Mouse (Mus musculus): ENCODE results near the gene Ptprc.

The Ptprc gene

DNA sequence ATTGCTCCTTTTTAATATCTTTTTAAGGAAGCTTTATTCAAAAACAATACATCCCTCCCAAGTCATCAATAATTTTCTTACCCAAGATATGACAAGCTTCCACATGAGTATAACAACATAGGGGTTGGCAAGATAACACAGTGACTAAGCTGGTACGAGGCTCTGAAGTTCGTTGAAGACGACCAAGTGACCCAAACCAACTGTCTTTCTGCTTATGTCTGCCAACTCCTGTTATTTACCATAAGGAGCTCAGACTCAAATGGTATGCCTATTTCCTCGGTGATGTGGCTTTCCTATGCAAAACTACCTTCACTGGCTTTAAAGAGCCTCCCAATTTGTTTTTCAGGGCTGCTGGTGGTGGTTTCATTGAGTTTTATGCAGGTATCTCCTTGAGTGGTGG, at the start of gene Ptprc:
TSS of gene Ptprc (minus strand) at position 215 of the 400 bp plus-strand sequence.
- no peak for DNase-seq (ENCODE audit: low read depth)

DNA sequence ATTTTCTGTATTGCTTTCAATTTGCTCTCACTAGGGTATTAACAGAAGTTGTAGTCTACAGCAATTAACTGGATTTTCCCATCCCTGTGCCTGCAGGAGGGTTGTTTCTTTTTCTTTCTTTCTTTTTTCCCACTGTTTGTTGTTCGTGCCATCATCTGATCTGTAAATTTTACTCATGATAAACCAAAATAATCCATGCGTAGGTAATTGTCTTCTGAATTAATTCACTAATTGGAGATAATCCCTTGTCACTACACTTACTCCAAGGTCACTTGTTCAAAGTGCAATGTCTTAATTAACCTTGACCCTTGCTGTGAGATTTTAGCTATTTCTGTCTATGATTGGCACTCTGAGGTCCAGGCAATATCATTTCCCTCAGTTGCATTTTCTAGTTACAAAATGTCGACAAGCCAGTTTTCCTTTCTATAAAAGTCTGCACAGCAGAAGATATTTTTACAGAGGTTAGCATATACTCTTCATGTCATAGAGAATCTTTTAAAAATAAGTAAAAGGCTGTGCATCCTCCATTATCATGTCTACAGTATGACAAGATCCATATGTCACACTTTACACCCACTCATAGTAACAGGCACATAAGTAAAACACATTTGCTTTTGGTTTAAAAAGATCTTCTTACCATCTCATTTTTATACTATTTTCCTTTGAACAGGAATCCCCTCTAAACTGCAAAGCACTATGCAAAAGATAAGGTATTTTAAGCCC, 39.4 kb upstream of the Ptprc start:
- no peak for DNase-seq (ENCODE audit: low read depth)

DNA sequence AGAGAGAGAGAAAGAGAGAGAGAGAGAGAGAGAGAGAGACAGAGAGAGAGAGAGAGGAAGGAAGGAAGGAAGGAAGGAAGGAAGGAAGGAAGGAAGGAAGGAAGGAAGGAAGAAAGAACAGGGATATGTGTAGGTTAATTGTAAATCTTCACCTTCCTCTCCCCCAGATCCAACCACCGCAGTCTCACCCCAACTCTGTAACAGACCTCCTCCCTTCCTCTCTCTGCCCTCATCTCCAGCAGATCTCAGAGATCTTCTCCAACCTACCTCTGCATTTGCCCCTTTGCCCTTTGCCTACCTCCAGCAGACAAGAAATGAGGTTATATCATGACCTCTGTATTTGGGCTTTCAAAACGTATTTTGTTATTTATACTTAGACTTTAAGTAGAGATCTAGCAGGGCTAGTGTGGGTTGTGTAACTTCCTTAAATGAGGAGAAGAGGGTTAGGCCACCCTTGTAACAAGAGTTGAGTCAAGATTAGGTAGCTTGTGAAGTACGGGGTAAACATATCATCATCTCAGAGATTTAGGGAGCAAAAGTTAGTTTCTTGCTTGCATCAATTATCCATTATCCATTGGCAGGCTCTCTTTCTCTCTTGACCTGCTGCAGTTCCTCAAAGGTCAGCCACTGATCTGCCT, 35.0 kb upstream of the Ptprc start:
- no peak for DNase-seq (ENCODE audit: low read depth)

DNA sequence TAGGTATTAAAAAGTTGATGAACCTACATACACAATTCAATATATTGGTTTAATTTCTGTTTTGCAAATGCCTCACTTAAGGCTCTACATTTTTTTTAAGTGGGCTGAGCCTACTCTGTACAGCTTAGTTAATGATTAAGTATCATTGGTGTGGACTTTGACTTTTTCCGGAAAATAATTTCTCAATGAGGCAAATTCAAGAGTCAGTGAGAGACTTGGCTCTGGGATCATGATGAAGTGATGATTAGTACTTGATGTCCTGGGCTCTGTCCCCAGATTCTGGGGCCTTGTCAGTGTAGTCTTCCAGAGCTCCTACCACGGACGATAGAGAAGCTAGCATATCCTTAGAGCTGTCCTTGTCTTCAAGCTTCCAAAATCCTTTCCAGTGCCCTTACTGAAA, 34.2 kb upstream of the Ptprc start:
- no peak for DNase-seq (ENCODE audit: low read depth)

DNA sequence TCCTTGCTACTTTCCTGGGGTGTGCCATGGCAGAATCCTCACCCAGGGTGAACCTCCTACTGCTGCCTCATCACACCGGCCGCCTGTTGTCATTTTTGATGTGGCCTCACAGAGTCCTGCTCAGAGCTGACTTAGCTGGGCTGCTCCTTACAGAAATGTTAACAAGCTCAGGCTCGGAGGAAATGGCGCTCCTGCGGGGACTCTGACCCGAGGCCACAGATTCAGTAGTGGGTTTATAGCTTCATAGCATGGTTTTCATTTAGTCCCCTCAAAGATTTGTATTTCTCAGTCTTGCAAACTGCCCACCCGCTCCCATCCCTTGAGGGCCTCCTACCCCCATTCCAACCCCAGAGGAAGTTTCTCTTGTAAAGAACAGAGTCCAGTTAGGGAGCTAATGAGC, 30.5 kb upstream of the Ptprc start:
- no peak for DNase-seq (ENCODE audit: low read depth)

DNA sequence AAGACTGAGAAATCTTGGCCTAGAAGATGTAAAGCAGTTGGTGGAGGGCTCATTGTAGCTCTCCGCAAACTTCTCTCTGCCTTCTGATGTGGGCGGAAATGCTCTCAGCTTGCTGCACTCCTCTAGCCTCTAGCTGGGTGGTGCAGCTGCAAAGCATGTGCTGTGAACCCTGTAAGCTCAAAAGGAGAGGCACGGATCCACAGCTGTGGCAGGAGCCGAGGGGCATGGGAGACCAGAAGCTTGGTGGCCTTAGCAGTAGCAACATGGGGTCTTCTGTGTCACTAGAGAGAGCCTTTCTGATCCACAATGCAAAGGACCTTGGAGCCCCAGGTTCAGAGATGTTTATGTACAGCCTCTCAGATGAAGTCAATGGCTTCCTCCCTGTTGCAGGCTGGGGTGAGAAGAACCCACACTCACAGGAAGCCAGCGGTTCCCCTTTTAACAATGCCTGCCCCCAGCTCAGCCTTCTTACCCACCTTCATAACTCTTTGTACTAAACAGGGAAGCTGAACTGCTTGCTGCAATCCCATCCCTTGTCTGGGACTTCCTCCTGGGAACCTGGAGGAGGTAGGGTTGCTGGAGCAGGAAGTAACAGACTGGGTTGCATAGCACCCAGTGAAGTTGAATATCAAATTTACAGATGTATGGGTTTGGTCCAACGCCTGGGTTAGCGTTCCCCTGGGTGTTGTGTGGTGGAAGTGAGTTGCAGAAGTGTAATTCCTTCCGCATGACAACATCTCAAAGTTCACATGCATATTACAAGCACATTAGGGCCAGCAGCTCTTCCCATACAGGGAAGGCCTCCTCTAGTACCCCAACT, 16.4 kb upstream of the Ptprc start:
- DNase-seq (ENCODE audit: low read depth): no peak

DNA sequence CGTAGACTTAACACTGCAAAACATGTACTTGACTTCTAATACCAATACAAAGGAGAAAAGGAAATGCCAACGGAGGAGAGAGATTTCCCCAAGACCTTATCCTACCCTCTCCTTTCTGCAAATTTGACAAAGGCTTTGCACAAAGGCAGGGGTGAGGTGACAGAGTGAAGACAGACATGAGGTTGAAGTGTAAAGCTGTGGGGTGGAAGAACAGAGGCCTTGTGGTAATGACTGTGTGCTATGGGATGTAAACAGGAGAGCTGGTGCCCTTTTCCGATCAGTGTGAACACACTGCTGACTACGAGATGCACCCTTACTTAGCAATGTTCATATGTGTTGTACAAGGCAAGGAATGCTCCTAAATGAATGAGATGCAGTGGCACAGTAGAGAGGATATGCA, 12.6 kb upstream of the Ptprc start:
- DNase-seq (ENCODE audit: low read depth): no peak

DNA sequence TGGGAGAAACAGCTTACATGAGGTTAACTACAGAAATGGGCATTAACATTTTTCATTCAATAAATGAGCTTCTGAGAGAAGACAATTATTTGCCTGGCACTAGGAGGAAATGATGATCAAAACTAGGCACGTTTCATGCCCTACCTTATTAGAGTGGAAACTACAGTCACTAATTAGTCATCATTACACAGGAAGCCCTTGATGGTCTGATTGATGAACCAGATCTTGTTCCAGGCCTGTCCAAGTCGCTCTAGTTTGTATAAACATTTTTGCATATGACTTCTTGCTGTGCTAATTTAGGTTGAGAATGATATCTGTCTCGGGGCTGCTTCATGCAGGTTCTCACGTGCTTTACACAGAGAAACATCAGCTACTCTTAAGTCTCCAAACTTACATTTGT, 10.4 kb upstream of the Ptprc start:
- no peak for DNase-seq (ENCODE audit: low read depth)

DNA sequence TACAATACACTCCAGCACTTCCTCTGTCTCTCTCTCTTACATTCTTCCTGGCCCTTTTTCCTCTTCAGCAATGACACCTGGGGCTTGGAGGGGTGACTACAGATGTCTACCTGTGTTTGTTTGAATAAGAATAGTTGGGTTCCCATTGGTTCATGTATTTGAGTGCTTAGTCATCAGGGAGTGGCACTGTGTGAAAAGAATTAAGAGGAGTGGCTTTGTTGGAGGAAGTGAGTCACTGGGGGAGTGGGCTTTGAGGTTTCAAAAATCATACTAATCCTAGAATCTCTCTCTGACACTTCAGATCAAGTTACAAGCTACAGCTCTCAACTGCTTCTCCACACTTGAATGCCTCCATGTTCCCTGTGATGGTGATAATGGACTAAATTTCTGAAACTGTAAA, 4.6 kb upstream of the Ptprc start:
- DNase-seq (ENCODE audit: low read depth): no peak

DNA sequence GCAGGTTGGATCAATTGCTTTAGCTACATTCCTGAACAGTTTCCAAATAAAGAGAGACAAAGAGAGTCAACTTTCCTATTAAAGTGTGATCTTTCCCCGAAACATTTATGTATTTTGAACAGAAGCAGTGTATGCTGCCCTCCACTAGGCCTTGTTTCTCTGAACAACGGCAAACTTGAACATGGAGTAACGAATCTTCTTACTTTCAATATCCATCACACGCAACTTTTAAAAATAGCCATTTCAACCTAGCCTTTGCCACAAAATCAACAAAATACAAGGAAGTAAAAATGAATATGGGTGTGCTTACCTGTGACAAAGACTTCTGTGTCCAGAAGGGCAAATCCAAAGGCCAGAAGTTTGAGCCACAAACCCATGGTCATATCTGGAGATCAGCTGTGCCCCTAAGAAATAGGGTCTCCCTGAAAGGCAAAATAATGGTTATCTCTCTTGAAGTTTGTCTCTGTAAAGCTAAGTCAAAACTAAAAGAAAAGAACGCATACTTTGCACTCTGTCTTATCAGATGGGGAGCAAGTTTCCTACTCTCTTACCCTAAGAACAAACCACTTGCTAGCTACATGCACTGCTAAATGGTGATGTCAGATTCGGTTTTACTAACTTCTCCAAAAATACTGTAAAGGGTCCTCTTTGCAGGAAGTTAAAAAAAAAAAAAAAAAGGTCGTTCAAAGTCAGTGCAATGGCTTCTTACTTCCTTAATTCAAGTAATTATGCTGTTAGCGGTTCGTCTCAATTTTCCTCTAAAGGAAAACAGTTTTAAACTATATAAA, 609 bp downstream of the Ptprc start:
- no peak for DNase-seq (ENCODE audit: low read depth)

DNA sequence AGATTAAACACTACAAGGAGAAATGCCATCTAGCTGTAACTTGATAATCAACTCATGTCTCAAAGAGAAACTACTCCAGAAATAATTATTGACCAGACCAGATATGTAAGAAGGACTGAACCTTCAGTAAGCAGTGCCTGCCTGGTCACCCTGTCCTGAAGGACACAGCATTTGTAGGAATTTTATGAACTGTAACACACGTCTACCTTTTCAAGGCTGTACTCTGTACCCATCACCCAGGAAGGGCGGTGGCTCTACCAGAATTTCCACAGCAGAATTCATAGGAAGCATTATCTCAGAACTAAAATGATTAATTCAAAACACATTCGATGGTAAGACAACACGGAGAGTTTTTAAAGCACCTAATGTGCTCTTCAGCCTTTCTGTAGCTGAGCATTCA, 1.4 kb downstream of the Ptprc start:
- no peak for DNase-seq (ENCODE audit: low read depth)

DNA sequence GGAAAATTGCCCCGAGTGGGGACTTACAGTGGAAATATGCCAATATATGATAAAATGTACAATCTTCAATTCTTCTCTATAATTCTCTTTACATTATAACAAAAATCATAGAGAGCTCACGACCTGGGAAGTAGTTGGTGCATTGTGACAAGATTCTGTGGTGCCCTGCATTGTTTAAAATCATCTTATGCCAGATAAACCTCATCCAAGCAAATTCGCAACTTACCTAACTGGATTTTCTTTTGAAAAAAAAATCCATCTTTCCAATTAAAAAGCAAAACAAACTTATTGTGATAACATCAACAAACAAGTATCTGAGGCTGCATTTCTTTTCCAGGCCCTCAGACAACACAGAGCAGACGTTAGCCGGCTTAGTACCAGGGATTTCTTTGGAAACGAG, 1.8 kb downstream of the Ptprc start:
- DNase-seq (ENCODE audit: low read depth): no peak

DNA sequence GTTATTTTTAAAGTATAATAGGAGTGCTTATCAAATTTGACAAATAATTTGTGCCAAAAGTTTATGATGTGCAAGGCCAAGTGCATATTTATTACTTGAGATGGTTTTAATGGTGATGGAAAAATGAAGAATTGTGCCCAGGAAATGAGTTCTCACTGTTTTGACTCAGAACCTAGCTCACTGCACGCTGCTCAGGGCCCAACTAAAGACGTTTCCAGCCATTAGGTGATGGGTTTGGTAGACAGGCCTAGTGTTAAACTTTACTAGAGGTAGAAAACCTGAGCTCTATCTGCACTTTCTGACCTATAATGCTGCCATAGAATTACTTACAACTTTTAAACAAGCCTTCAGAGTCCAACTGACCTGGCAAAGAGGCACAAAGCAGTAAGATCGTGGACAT, 3.0 kb downstream of the Ptprc start:
- no peak for DNase-seq (ENCODE audit: low read depth)

DNA sequence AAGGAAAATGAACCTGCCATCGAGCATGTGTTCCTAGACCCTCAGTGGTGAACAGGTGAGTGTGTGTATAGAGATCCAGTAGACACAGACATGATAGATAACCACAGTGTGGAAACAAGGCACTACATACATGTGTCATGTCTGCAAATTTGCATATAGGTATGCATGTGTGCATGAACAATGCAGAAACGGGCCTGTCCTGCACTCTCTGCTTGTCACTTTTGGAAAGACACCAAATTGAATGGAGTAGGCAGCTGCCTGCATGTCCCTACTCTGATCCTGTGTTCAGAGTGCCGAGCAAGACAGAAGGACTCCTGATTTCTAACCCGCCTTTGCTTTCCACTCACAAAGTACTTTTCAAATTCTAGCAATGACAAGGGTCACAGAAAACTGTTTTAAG, 3.4 kb downstream of the Ptprc start:
- no peak for DNase-seq (ENCODE audit: low read depth)

DNA sequence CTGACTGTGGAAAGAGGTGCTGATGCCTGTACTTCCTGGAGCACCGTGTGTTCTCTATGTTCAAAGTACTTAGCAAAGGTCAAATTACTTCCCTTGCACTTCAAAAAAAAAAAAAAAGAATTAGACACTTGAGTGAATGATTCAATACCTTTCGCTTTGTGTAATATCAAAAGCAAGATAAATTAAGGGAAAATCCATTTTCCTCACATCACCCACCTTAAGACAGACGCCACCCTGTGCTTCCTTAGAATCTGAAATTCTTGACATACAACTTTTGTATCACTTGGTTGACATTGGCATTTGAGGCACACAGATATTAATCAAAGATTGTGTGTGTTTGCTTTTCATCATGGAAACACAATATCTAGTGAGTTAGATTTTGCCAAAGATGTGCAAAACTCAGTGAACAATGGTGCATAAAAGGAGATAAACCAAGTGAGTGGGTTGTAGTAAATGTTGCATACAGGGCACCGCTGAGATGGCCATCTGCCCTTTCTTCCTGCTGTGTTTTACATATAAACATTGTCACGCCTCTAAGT, 9.2 kb downstream of the Ptprc start:
- no peak for DNase-seq (ENCODE audit: low read depth)

DNA sequence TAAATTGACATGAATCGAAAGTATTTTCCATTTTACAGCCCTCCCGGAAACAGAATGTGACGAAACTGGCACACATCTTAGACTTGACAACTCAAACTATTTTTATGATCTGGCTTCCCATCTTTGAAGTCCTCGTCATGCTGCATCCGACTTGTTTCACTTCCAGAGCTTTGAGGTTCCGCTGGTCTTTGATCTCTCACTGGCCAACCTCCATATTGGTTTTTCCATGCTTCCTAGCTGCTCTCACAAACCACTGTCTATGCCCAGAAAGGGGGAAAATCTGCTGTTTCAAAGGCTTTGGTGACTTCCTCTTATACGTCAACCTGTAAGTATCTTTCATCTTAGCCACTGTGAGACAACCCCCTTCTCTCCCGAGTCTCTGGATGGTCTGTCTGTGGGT, 12.9 kb downstream of the Ptprc start:
- DNase-seq (ENCODE audit: low read depth): no peak

DNA sequence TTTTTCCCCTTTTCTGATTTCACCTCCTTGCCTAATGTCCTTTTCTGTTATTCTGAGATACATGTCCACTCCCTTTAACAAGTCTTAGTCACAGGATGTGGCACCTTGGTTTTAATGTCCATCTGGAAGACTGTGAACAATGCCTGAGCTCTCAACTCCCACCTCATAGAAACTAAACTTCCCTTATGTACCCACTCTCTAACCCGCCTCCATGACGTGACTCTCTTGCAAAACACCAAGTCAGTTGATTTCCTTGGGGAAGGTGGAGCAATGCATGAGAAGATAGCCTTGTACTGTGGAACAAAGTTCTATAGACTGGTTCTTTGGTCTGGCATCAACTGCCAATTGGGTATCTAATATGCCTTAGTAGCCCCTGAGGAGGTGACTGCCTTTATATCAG, 16.6 kb downstream of the Ptprc start:
- no peak for DNase-seq (ENCODE audit: low read depth)

DNA sequence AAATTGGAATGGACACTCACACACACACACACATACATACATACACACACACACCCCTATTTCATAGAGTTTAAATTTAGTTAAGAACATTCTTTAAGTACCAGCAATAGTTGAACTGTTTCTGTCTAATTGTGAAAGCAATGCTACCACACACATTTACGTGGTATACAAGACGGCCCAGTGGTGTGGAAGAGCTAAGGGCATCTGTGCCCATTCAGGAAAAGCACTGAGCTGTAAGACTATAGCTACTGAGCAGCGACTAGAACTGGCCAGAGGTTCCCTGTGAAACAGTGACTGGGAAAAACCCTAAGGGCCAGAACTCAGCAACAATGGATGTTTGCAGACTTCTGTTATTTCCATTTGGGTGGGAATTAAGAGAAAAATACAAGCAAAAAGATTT, 17.3 kb downstream of the Ptprc start:
- DNase-seq (ENCODE audit: low read depth): no peak

DNA sequence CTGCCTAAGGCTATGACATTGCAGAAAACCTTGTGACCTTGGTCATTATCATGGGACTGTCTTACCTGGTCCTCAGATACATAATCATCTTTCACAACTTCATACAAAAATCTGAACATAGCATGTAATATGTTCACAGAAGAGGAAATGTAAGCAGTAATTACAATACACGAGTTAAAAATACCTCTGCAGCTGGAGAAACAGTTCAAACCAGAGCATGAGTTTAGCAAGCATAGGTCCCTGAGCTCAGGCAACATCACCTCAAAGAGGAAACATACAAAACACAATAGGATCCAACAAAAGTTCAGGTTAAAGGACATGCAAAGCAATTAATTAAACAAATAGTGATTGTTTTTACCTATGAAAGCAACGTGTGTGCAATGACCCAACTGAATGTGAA, 17.8 kb downstream of the Ptprc start:
- DNase-seq (ENCODE audit: low read depth): no peak

DNA sequence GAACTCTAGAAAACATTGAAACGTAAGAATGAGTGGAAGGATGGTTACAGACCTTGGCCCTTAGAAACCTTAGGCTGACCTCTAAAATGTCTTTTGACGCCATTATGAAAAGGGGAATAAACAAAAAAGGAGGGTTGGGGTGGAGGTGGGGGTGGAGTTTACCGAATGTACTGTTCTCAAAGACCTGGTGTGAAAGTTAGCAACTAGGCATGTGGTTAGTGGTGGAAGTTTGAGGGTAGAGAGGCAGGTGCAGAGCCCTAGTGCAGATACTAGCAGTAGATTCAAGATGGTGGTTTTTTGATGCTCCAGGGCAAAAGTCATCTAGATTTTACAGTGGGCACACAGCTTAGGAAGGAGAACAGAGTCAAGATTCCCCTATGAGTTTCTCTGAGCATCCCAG, 18.5 kb downstream of the Ptprc start:
- DNase-seq (ENCODE audit: low read depth): no peak

DNA sequence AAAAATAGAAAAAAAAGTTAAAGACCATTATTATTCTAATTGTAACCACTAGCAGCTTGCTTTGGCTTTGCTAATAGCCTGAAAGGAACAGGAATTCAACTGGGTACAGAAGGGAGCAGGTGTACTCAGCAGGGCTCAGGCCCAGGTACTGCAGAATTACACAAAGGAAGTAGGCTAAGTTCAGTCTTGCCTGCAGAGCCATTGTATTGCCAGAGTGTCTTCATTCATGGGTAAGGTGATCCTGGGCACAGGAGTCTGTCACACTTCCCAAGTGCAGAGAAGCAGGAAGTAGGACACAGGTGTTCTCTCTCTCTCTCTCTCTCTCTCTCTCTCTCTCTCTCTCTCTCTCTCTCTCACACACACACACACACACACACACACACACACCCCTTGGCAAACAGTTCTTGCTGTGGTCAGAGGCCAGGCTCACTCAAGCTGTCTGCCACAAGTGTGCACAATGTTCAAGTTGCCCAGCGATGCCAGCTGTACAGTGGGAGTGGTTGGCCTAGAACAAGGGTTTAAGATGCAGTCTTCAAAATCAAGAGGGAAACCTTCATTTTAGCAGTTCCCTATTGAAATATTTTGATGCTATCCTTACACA, 21.2 kb downstream of the Ptprc start:
- DNase-seq (ENCODE audit: low read depth): no peak

DNA sequence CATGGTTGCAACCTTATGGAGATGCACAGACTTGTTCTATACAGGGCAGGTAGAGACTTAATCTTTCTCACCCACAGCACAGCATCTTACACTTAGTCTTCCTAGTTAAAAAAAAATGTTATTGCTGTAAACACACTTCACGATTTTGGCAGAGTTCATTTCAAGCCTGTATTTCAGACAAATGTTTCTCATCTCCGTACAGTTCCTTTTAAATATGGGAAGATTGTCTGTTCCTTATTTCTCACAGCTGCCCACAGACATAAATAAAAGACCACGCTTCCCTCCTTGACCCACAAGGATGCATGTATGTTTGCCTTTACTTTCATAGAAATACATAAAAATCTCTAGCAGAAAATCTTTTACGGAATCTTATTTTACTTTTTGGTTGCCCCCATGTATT, 22.4 kb downstream of the Ptprc start:
- no peak for DNase-seq (ENCODE audit: low read depth)
